Mouse (Mus musculus): ENCODE results near the gene Pfkfb3.

The Pfkfb3 gene

GRCm38 (mm10) chr2:11553471-11554400 is at the start of gene Pfkfb3:
TSS of gene Pfkfb3 (minus strand) at chr2:11554077.
- DNase-seq (ENCODE audit: low spot score), result peak; percentile 64

GRCm38 (mm10) chr2:11602506-11603489 is 48.9 kb upstream of the Pfkfb3 start:
- DNase-seq (ENCODE audit: low spot score), result peak; percentile 96

- DNase-seq (ENCODE audit: low spot score), result no peak
These were observed 47.9 kb upstream of the Pfkfb3 start for GRCm38 (mm10) chr2:11601795-11602194.

GRCm38 (mm10) chr2:11597906-11598305 is 44.0 kb upstream of the Pfkfb3 start:
- no peak for DNase-seq (ENCODE audit: low spot score)

GRCm38 (mm10) chr2:11596690-11597089 is 42.8 kb upstream of the Pfkfb3 start:
- DNase-seq (ENCODE audit: low spot score), result no peak

GRCm38 (mm10) chr2:11587996-11588395 is 34.1 kb upstream of the Pfkfb3 start:
- DNase-seq (ENCODE audit: low spot score), result no peak

GRCm38 (mm10) chr2:11579399-11579798 is 25.5 kb upstream of the Pfkfb3 start:
- DNase-seq (ENCODE audit: low spot score), result no peak

GRCm38 (mm10) chr2:11578187-11578586 is 24.3 kb upstream of the Pfkfb3 start:
- no peak for DNase-seq (ENCODE audit: low spot score)

GRCm38 (mm10) chr2:11573684-11574083 is 19.8 kb upstream of the Pfkfb3 start:
- no peak for DNase-seq (ENCODE audit: low spot score)

- DNase-seq (ENCODE audit: low spot score), result no peak
These were observed 17.2 kb upstream of the Pfkfb3 start for GRCm38 (mm10) chr2:11571004-11571535.

- no peak for DNase-seq (ENCODE audit: low spot score)
These were observed 14.6 kb upstream of the Pfkfb3 start for GRCm38 (mm10) chr2:11568471-11568870.

- peak; percentile 46 for DNase-seq (ENCODE audit: low spot score)
These were observed 14.0 kb upstream of the Pfkfb3 start for GRCm38 (mm10) chr2:11567781-11568362.

- no peak for DNase-seq (ENCODE audit: low spot score)
These were observed 13.0 kb upstream of the Pfkfb3 start for GRCm38 (mm10) chr2:11566898-11567297.

- no peak for DNase-seq (ENCODE audit: low spot score)
These were observed 12.4 kb upstream of the Pfkfb3 start for GRCm38 (mm10) chr2:11566241-11566640.

GRCm38 (mm10) chr2:11564768-11565167 is 10.9 kb upstream of the Pfkfb3 start:
- no peak for DNase-seq (ENCODE audit: low spot score)

GRCm38 (mm10) chr2:11563256-11563655 is 9.4 kb upstream of the Pfkfb3 start:
- no peak for DNase-seq (ENCODE audit: low spot score)

GRCm38 (mm10) chr2:11558654-11559053 is 4.8 kb upstream of the Pfkfb3 start:
- no peak for DNase-seq (ENCODE audit: low spot score)

GRCm38 (mm10) chr2:11557244-11557643 is 3.4 kb upstream of the Pfkfb3 start:
- DNase-seq (ENCODE audit: low spot score), result no peak

GRCm38 (mm10) chr2:11555316-11555715 is 1.4 kb upstream of the Pfkfb3 start:
- no peak for DNase-seq (ENCODE audit: low spot score)

- DNase-seq (ENCODE audit: low spot score), result peak; percentile 37
These were observed 868 bp downstream of the Pfkfb3 start for GRCm38 (mm10) chr2:11552966-11553451.

- no peak for DNase-seq (ENCODE audit: low spot score)
These were observed 1.5 kb downstream of the Pfkfb3 start for GRCm38 (mm10) chr2:11552297-11552821.
